Mouse (Mus musculus): ENCODE measurements around the gene Elmsan1.

Elmsan1 gene

GRCm38 (mm10) chr12:84192741-84193641 is 25.7 kb downstream of the Elmsan1 start:
- peak; percentile 78 for DNase-seq (ENCODE audit: low read depth)

GRCm38 (mm10) chr12:84192280-84192679 is 26.4 kb downstream of the Elmsan1 start:
- peak; percentile 59 for DNase-seq (ENCODE audit: low read depth)

- DNase-seq (ENCODE audit: low read depth), result no peak
These were observed 26.9 kb downstream of the Elmsan1 start for GRCm38 (mm10) chr12:84191770-84192169.

GRCm38 (mm10) chr12:84191190-84191589 is 27.5 kb downstream of the Elmsan1 start:
- no peak for DNase-seq (ENCODE audit: low read depth)

- DNase-seq (ENCODE audit: low read depth), result no peak
These were observed 28.4 kb downstream of the Elmsan1 start for GRCm38 (mm10) chr12:84190151-84190820.

GRCm38 (mm10) chr12:84188881-84189444 is 29.7 kb downstream of the Elmsan1 start:
- no peak for DNase-seq (ENCODE audit: low read depth)

GRCm38 (mm10) chr12:84187752-84188601 is 30.7 kb downstream of the Elmsan1 start:
- peak; percentile 78 for DNase-seq (ENCODE audit: low read depth)

GRCm38 (mm10) chr12:84186950-84187349 is 31.7 kb downstream of the Elmsan1 start:
- no peak for DNase-seq (ENCODE audit: low read depth)

- no peak for DNase-seq (ENCODE audit: low read depth)
These were observed 32.1 kb downstream of the Elmsan1 start for GRCm38 (mm10) chr12:84186536-84186935.

GRCm38 (mm10) chr12:84185547-84185946 is 33.1 kb downstream of the Elmsan1 start:
- no peak for DNase-seq (ENCODE audit: low read depth)

GRCm38 (mm10) chr12:84184979-84185378 is 33.7 kb downstream of the Elmsan1 start:
- no peak for DNase-seq (ENCODE audit: low read depth)

- DNase-seq (ENCODE audit: low read depth), result no peak
These were observed 36.7 kb downstream of the Elmsan1 start for GRCm38 (mm10) chr12:84181999-84182398.

GRCm38 (mm10) chr12:84180701-84181435 is 37.8 kb downstream of the Elmsan1 start:
- no peak for DNase-seq (ENCODE audit: low read depth)

- no peak for DNase-seq (ENCODE audit: low read depth)
These were observed 38.6 kb downstream of the Elmsan1 start for GRCm38 (mm10) chr12:84180090-84180489.

GRCm38 (mm10) chr12:84178652-84179445 is 39.8 kb downstream of the Elmsan1 start:
- DNase-seq (ENCODE audit: low read depth), result no peak

GRCm38 (mm10) chr12:84178052-84178451 is 40.6 kb downstream of the Elmsan1 start:
- peak; percentile 65 for DNase-seq (ENCODE audit: low read depth)

- DNase-seq (ENCODE audit: low read depth), result peak; percentile 70
These were observed 41.6 kb downstream of the Elmsan1 start for GRCm38 (mm10) chr12:84176886-84177765.

GRCm38 (mm10) chr12:84176126-84176769 is 42.4 kb downstream of the Elmsan1 start:
- DNase-seq (ENCODE audit: low read depth), result peak; percentile 77

- peak; percentile 97 for DNase-seq (ENCODE audit: low read depth)
These were observed 43.0 kb downstream of the Elmsan1 start for GRCm38 (mm10) chr12:84175659-84176061.
